Mouse (Mus musculus) lung, embryonic 16.5 days (tissue): ENCODE data around the gene Cep112. TPM values are rescaled to one million over a fixed set of nuclear protein-coding genes. Genes with fewer than 3 reads are reported as not detected.
A peak's percentile ranks its signal among the peaks of the same experiment; 100 is the strongest.

Source experiments
- ATAC-seq: fragments of 200-750 bp; cut with Nextera tagmentation; 2 replicates; pipeline ENCODE4 v1.8.0; 2017; ENCODE audit warnings: low read depth, mild to moderate bottlenecking, moderate library complexity
- H3K27ac ChIP-seq: fragments of 300-500 bp; sonication (generic); 2 replicates; pipeline ENCODE4 v1.5.1; 2014; ENCODE audit warnings: mild to moderate bottlenecking, control low read depth, low read length
- H3K27me3 ChIP-seq: fragments of 300-500 bp; sonication (generic); 2 replicates; pipeline ENCODE4 v1.6.1; 2014; ENCODE audit warnings: low read depth, low read length, mixed read lengths; ENCODE audit not compliant: control insufficient read depth, insufficient read depth
- H3K36me3 ChIP-seq: fragments of 300-500 bp; sonication (generic); 2 replicates; pipeline ENCODE4 v1.6.1; 2014; ENCODE audit warnings: low read length; ENCODE audit not compliant: control insufficient read depth, insufficient read depth
- H3K4me1 ChIP-seq: fragments of 300-500 bp; sonication (generic); replicated peaks from 2 replicates; pipeline ENCODE4 v1.6.1; 2014; ENCODE audit warnings: low read length, mixed read lengths; ENCODE audit not compliant: control insufficient read depth, insufficient read depth
- H3K4me2 ChIP-seq: fragments of 300-500 bp; sonication (generic); 2 replicates; pipeline ENCODE4 v1.6.1; 2014; ENCODE audit warnings: low read depth, low read length, control low read depth
- H3K4me3 ChIP-seq: fragments of 300-500 bp; sonication (generic); 2 replicates; pipeline ENCODE4 v1.5.1; 2014; ENCODE audit warnings: mild to moderate bottlenecking, low read length, control low read depth
- H3K9ac ChIP-seq: fragments of 300-500 bp; sonication (generic); 2 replicates; pipeline ENCODE4 v1.6.1; 2014; ENCODE audit warnings: low read length, control low read depth
- H3K9me3 ChIP-seq: fragments of 300-500 bp; sonication (generic); 2 replicates; pipeline ENCODE4 v1.6.1; 2016; ENCODE audit warnings: low read length; ENCODE audit not compliant: control insufficient read depth
- WGBS: fragments of 180-500 bp; shearing (Covaris S2); extraction: QIAGEN DNeasy Blood & Tissue Kit; methylation state at CpG from one replicate; pipeline ENCODE4 v1.1.7; 2014; 5-methylcytosine and 5-hydroxymethylcytosine counted together
- polyA plus RNA-seq: library from polyadenylated mRNA; unstranded; fragments of >200 nt; fragmentation: Nextera tagmentation; extraction: Ambion mirVana; gene quantifications from 2 replicates; pipeline ENCODE4 v1.2.1, GENCODE M21; 2015

Gene Cep112
- polyA plus RNA-seq, 1 experiment from 2014 or later: 15.4 TPM

DNA sequence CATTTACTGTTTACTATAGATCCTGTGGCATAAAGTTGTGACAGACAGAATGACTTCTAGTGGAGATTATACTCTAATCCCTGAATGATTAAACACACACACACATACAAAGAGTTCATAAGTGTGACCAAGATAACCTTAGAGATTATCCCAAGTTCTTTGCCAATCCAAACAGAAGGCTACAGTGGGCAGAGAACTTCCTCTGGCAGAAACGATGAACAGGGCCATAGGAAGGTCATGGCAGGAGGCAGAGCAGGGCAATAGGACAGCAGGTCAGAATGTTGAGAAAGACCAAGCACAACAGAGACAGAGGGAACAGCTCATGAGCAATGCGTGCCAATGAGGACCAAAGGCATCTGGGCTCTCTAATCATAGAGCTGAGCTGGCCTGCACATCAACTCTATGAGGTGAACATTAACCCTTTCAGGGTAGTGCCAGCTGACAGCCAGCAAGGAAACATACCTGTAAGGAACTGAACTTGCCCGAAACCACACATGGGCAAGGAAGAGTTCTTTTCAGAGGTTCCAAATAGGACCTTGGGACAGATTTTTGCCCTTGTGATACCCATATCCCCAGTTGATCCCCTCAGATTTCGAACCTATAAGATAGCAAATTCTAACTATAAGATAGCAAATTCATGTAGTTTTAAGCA, 403.5 kb downstream of the Cep112 start:
- H3K36me3 ChIP-seq: peaks cover 3% of the 10 kb centered on the region
- 67% methylated on average over 4 of the region's 4 CpGs for WGBS
- peaks cover 5% of the 10 kb centered on the region; the same call in 1 of the 2 replicates for H3K9me3 ChIP-seq
- ATAC-seq: no peak
- no peak overlapping the region for H3K9ac ChIP-seq
- H3K27ac ChIP-seq: no peak overlapping the region
- H3K4me3 ChIP-seq: no peak overlapping the region
- no peaks in the 10 kb centered on the region for H3K4me1 ChIP-seq
- no peaks in the 10 kb centered on the region for H3K27me3 ChIP-seq
- no peak overlapping the region for H3K4me2 ChIP-seq

DNA sequence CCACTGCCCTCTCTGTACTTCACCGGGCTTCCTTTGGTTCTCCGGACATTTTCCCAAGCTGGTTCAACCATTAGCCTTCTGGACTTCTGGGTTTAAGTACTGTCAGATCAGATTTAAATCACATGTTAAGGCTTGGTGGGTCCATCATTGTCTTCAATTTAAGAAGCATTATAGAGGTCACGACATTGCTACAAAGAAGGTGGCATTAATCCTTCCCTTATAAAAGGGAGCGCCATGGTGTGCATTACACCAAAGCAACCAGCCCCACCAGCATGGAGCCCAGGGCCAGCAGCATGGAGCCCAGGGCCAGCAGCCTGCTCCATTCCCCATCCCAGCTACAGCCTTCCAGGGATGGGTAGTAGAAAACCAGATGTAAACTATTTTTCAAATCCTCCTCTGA, 411.7 kb downstream of the Cep112 start:
- H3K27ac ChIP-seq: no peak overlapping the region
- no peaks in the 10 kb centered on the region for H3K9me3 ChIP-seq
- H3K4me1 ChIP-seq: no peaks in the 10 kb centered on the region
- 92% methylated on average over 4 of the region's 4 CpGs for WGBS
- no peak overlapping the region for H3K9ac ChIP-seq
- no peak for ATAC-seq
- H3K27me3 ChIP-seq: no peaks in the 10 kb centered on the region
- no peak overlapping the region for H3K4me3 ChIP-seq
- H3K36me3 ChIP-seq: no peaks in the 10 kb centered on the region
- H3K4me2 ChIP-seq: no peak overlapping the region

DNA sequence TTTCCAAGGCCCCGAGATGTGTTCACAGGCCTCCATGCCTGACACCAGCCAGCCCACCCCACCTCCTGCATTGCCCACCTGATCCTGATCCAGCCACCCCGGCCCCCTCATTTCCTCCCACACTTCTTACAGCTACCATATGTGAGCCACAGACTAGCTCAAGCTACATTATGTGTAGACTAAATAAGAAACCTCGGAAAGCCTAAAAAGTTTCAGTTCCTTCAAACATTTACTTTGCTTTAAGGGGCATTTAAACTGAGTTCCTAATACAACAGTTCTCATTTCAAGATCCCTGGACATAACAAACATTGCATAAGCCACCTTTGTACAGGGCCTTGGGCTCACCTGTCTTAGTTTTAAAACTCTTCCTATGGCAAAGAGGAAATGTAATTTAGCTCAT, 415.2 kb downstream of the Cep112 start:
- Histone ChIP-seq H3K4me1 (no peaks in the 10 kb centered on the region), H3K27me3 (no peaks in the 10 kb centered on the region), H3K27ac (no peak overlapping the region), H3K36me3 (no peaks in the 10 kb centered on the region), H3K4me2 (no peak overlapping the region), H3K4me3 (no peak overlapping the region), H3K9me3 (no peaks in the 10 kb centered on the region), H3K9ac (no peak overlapping the region)
- no peak for ATAC-seq
- 66% methylated on average over 3 of the region's 3 CpGs for WGBS

DNA sequence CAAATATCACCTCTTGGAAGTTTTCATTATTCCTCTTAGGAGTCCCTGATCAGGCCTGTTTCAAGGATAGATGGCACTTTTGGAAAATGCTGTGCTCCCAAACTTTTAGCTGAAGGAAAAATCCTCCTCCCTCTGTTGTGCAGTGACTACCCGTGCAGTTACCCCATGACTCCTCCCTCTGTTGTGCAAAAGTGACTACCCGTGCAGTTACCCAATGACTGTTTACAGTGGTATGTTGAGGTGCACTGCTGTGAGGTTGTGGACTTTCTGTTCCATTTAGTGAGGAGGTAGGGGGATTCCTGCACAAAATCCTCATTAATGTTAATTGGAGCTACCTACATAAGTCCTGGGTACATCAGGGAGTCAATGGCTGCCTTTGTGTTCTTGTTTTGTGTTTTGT, 417.8 kb downstream of the Cep112 start:
- 58% methylated on average over 2 of the region's 2 CpGs for whole genome bisulfite sequencing
- Histone ChIP-seq H3K4me3 (no peak overlapping the region), H3K27me3 (no peaks in the 10 kb centered on the region), H3K27ac (no peak overlapping the region), H3K9ac (no peak overlapping the region), H3K4me2 (no peak overlapping the region), H3K4me1 (peaks cover 3% of the 10 kb centered on the region; the same call in 1 of the 2 replicates), H3K36me3 (no peaks in the 10 kb centered on the region), H3K9me3 (no peaks in the 10 kb centered on the region)
- no peak for ATAC-seq

DNA sequence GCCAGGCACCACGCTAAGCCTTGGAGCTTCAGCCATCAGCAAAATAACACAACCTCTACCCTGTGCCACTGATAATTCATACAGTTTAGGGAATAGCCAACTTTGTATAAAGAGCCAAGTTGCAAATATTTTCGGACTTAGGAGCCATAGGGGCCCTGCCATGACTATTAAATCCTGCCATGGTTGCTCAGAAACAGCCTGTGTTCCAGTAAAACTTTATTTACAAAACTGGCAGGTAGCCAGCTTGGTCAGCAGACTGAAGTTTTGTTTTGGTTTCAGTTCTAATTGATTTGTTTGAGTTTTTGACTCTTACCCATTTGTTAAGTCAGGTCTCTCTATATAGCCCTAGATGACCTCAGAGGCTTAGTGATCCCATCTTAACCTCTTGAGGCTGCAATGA, 421.0 kb downstream of the Cep112 start:
- H3K4me2 ChIP-seq: no peak overlapping the region
- H3K4me1 ChIP-seq: peaks cover 3% of the 10 kb centered on the region; the same call in 1 of the 2 replicates
- H3K27ac ChIP-seq: no peak overlapping the region
- no peaks in the 10 kb centered on the region for H3K36me3 ChIP-seq
- no peaks in the 10 kb centered on the region for H3K9me3 ChIP-seq
- WGBS: 42% methylated on average over 2 of the region's 2 CpGs
- H3K4me3 ChIP-seq: no peak overlapping the region
- H3K27me3 ChIP-seq: no peaks in the 10 kb centered on the region
- ATAC-seq: no peak
- H3K9ac ChIP-seq: no peak overlapping the region

DNA sequence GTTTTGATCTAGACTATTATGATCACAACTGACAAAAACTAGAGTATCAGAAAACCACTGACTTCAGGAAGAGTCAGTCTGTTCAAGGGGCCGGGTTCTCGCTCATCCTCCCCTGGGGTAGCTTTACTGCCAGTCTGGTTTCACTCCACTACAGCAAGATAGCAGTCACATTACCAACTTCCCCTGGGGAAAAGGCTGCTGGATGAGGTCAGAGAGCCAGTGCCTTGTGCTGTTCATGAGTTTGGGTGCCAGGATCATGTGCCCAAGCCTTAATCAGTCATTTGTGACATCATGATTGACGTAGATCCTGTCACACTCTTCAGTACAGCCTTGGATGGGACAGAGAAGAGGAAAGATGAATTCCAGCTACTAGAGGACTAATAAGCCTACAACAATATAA, 421.5 kb downstream of the Cep112 start:
- H3K4me1 ChIP-seq: peaks cover 3% of the 10 kb centered on the region; the same call in 1 of the 2 replicates
- 85% methylated on average over 3 of the region's 3 CpGs for WGBS

DNA sequence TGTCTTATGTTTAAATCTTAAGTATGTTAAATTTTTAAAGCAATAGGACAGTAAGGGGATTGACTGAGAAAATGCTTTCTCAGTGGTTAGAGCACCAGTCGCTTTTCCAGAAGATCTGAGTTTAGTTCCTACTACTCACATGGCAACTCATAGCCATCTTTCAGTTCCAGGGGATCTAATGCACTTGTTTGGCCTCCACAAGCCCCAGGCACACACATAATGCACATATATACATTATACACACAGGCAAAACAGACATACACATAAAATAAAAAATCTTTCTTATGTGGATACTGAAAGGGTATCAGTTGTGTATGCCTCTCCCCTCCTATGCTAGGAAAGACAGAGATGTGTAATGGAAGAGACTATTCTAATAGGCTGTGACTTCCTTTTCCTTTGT, 426.8 kb downstream of the Cep112 start:
- Histone ChIP-seq H3K4me2 (no peak overlapping the region), H3K27me3 (no peaks in the 10 kb centered on the region), H3K27ac (no peak overlapping the region), H3K36me3 (no peaks in the 10 kb centered on the region), H3K9ac (no peak overlapping the region), H3K4me3 (no peak overlapping the region), H3K9me3 (no peaks in the 10 kb centered on the region), H3K4me1 (no peaks in the 10 kb centered on the region)
- WGBS: 96% methylated on average over 1 of the region's 1 CpGs
- ATAC-seq: no peak

More for the DNA sequence above, 421.5 kb downstream of the Cep112 start:
- H3K9ac ChIP-seq: no peak overlapping the region
- H3K4me2 ChIP-seq: no peak overlapping the region
- no peak overlapping the region for H3K27ac ChIP-seq
- no peaks in the 10 kb centered on the region for H3K36me3 ChIP-seq
- no peaks in the 10 kb centered on the region for H3K27me3 ChIP-seq
- no peak for ATAC-seq
- no peak overlapping the region for H3K4me3 ChIP-seq
- H3K9me3 ChIP-seq: no peaks in the 10 kb centered on the region

DNA sequence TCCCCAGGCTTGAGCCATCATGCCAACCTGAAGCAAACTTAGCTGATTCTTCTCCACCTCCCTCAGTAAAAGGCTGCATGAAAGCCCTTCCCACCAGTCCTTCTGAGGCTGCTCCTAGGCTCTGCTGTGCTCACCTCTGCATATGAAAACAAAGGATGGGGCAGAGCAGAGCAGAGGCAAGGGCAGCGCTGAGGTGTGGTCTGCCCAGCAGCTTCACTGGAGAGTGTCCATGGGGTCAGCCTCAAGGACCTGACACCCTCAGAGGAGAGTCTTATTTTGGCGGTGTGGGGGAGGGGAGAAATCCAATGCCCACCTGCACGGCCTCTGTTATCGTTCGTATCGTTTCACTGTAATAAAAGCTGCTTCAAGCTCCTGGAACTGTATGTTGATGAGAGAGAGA, 432.3 kb downstream of the Cep112 start:
- H3K27me3 ChIP-seq: no peaks in the 10 kb centered on the region
- H3K9ac ChIP-seq: no peak overlapping the region
- H3K4me1 ChIP-seq: peaks cover 17% of the 10 kb centered on the region
- peak; percentile 26; the same call in 1 of the 2 replicates for ATAC-seq
- no peaks in the 10 kb centered on the region for H3K36me3 ChIP-seq
- H3K9me3 ChIP-seq: no peaks in the 10 kb centered on the region
- WGBS: 30% methylated on average over 6 of the region's 6 CpGs
- H3K27ac ChIP-seq: peak overlapping the region; percentile 50; the same call in 1 of the 2 replicates
- no peak overlapping the region for H3K4me2 ChIP-seq
- H3K4me3 ChIP-seq: no peak overlapping the region

DNA sequence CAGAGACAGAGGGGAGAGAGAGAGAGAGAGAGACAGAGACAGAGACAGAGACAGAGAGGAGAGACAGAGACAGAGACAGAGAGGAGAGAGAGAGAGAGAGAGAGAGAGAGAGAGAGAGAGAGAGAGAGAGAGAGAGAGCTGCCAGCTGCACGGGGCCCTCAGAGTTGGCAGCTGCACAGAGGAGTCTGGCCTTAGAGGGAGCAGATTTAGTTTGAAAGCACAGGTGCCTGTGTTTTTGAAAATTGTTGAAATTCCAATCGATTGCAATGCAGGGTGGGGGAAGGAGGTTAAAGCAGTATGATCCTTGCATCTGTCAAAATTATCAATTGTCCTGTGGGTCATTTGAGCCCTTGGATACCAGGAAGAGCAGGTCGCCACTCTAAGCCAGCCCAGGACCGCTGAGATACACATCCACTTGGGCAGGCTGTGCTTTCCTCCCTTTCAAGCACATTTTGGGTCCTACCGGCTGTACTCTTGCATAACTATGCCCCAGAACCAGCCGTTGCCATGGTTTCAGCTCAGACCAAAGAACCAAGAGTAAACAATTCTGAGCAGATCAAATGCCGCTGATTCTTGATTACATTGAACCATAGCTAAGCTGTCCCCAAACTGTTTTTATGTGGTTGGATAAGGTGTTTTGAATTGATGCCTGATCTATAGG, 432.8 kb downstream of the Cep112 start:
- H3K27me3 ChIP-seq: no peaks in the 10 kb centered on the region
- ATAC-seq: peak; percentile 89
- no peaks in the 10 kb centered on the region for H3K36me3 ChIP-seq
- H3K4me1 ChIP-seq: peaks cover 17% of the 10 kb centered on the region
- WGBS: 15% methylated on average over 7 of the region's 7 CpGs
- no peak overlapping the region for H3K9ac ChIP-seq
- H3K9me3 ChIP-seq: no peaks in the 10 kb centered on the region
- peak overlapping the region; percentile 50; the same call in 1 of the 2 replicates for H3K27ac ChIP-seq
- no peak overlapping the region for H3K4me2 ChIP-seq
- H3K4me3 ChIP-seq: no peak overlapping the region
